Mouse (Mus musculus): Measurements from ENCODE around the gene Sfmbt2. TPM values are rescaled to one million over a fixed set of nuclear protein-coding genes. Genes with fewer than 3 reads are reported as not detected.

The Sfmbt2 gene
- polyA plus RNA-seq (2014; fragmentation: Nextera tagmentation; extraction: Ambion mirVana): 1.8 and 1.9 TPM in 2 replicates

GRCm38 (mm10) chr2:10370176-10370575 is at the start of gene Sfmbt2:
Sfmbt2 (plus strand) TSS chr2:10370510.
- peaks cover 57% of the 10 kb centered on the region for H3K27me3 ChIP-seq (ENCODE audit: control insufficient read depth, insufficient read depth, low read length)
- no peaks in the 10 kb centered on the region for H3K9me3 ChIP-seq (ENCODE audit: control insufficient read depth, low read length)
- WGBS: 0% methylated on average over 10 of the region's 10 CpGs
- DNase-seq (ENCODE audit: low spot score, missing footprints) (no peak), ATAC-seq (ENCODE audit: low FRiP score) (no peak)
- H3K9ac ChIP-seq (ENCODE audit: low read length): no peak within 1 kb of the TSS
- no peak within 1 kb of the TSS for H3K27ac ChIP-seq (ENCODE audit: low read depth, low read length)
- H3K36me3 ChIP-seq (ENCODE audit: control insufficient read depth, insufficient read depth, low read length): no peaks in the 10 kb centered on the region
- H3K4me2 ChIP-seq: no peak within 1 kb of the TSS
- H3K4me3 ChIP-seq (ENCODE audit: low read depth, low read length): no peak within 1 kb of the TSS
- peaks cover 2% of the 10 kb centered on the region; the same call in 1 of the 2 replicates for H3K4me1 ChIP-seq (ENCODE audit: control insufficient read depth, insufficient read depth, low read length)

- H3K36me3 ChIP-seq (ENCODE audit: control insufficient read depth, insufficient read depth, low read length): no peaks in the 10 kb centered on the region
- H3K4me3 ChIP-seq (ENCODE audit: low read depth, low read length): no peak overlapping the region
- DNase-seq (ENCODE audit: low spot score, missing footprints) (peak; percentile 54), ATAC-seq (ENCODE audit: low FRiP score) (no peak)
- H3K4me2 ChIP-seq: no peak overlapping the region
- no peak overlapping the region for H3K9ac ChIP-seq (ENCODE audit: low read length)
- H3K4me1 ChIP-seq (ENCODE audit: control insufficient read depth, insufficient read depth, low read length): no peaks in the 10 kb centered on the region
- no peaks in the 10 kb centered on the region for H3K9me3 ChIP-seq (ENCODE audit: control insufficient read depth, low read length)
- 82% methylated on average over 6 of the region's 6 CpGs for WGBS
- no peak overlapping the region for H3K27ac ChIP-seq (ENCODE audit: low read depth, low read length)
- H3K27me3 ChIP-seq (ENCODE audit: control insufficient read depth, insufficient read depth, low read length): no peaks in the 10 kb centered on the region
Observed at GRCm38 (mm10) chr2:10321093-10321492, 49.2 kb upstream of the Sfmbt2 start.

GRCm38 (mm10) chr2:10323173-10323572 is 47.1 kb upstream of the Sfmbt2 start:
- no peak overlapping the region for H3K27ac ChIP-seq (ENCODE audit: low read depth, low read length)
- no peaks in the 10 kb centered on the region for H3K36me3 ChIP-seq (ENCODE audit: control insufficient read depth, insufficient read depth, low read length)
- peak; percentile 47 for DNase-seq (ENCODE audit: low spot score, missing footprints)
- no peak overlapping the region for H3K4me3 ChIP-seq (ENCODE audit: low read depth, low read length)
- no peak overlapping the region for H3K9ac ChIP-seq (ENCODE audit: low read length)
- no peak for ATAC-seq (ENCODE audit: low FRiP score)
- WGBS: 85% methylated on average over 4 of the region's 4 CpGs
- no peaks in the 10 kb centered on the region for H3K27me3 ChIP-seq (ENCODE audit: control insufficient read depth, insufficient read depth, low read length)
- no peak overlapping the region for H3K4me2 ChIP-seq
- no peaks in the 10 kb centered on the region for H3K9me3 ChIP-seq (ENCODE audit: control insufficient read depth, low read length)
- H3K4me1 ChIP-seq (ENCODE audit: control insufficient read depth, insufficient read depth, low read length): no peaks in the 10 kb centered on the region

- H3K27me3 ChIP-seq (ENCODE audit: control insufficient read depth, insufficient read depth, low read length): no peaks in the 10 kb centered on the region
- 87% methylated on average over 4 of the region's 4 CpGs for WGBS
- H3K36me3 ChIP-seq (ENCODE audit: control insufficient read depth, insufficient read depth, low read length): no peaks in the 10 kb centered on the region
- H3K9me3 ChIP-seq (ENCODE audit: control insufficient read depth, low read length): no peaks in the 10 kb centered on the region
- H3K4me3 ChIP-seq (ENCODE audit: low read depth, low read length): no peak overlapping the region
- H3K9ac ChIP-seq (ENCODE audit: low read length): no peak overlapping the region
- DNase-seq (ENCODE audit: low spot score, missing footprints): no peak
- no peak for ATAC-seq (ENCODE audit: low FRiP score)
- H3K27ac ChIP-seq (ENCODE audit: low read depth, low read length): no peak overlapping the region
- no peak overlapping the region for H3K4me2 ChIP-seq
- H3K4me1 ChIP-seq (ENCODE audit: control insufficient read depth, insufficient read depth, low read length): no peaks in the 10 kb centered on the region
Observed at GRCm38 (mm10) chr2:10324980-10325379, 45.3 kb upstream of the Sfmbt2 start.

- Histone ChIP-seq H3K27me3 (ENCODE audit: control insufficient read depth, insufficient read depth, low read length) (no peaks in the 10 kb centered on the region), H3K9me3 (ENCODE audit: control insufficient read depth, low read length) (no peaks in the 10 kb centered on the region), H3K4me2 (no peak overlapping the region), H3K36me3 (ENCODE audit: control insufficient read depth, insufficient read depth, low read length) (no peaks in the 10 kb centered on the region), H3K4me1 (ENCODE audit: control insufficient read depth, insufficient read depth, low read length) (no peaks in the 10 kb centered on the region), H3K27ac (ENCODE audit: low read depth, low read length) (no peak overlapping the region), H3K4me3 (ENCODE audit: low read depth, low read length) (no peak overlapping the region), H3K9ac (ENCODE audit: low read length) (no peak overlapping the region)
- DNase-seq (ENCODE audit: low spot score, missing footprints) (no peak), ATAC-seq (ENCODE audit: low FRiP score) (no peak)
- WGBS: 87% methylated on average over 5 of the region's 5 CpGs
Observed at GRCm38 (mm10) chr2:10330216-10330615, 40.1 kb upstream of the Sfmbt2 start.

- ATAC-seq (ENCODE audit: low FRiP score) (no peak), DNase-seq (ENCODE audit: low spot score, missing footprints) (no peak)
- no peaks in the 10 kb centered on the region for H3K36me3 ChIP-seq (ENCODE audit: control insufficient read depth, insufficient read depth, low read length)
- no peaks in the 10 kb centered on the region for H3K9me3 ChIP-seq (ENCODE audit: control insufficient read depth, low read length)
- no peak overlapping the region for H3K4me2 ChIP-seq
- WGBS: 6% methylated on average over 6 of the region's 6 CpGs
- no peaks in the 10 kb centered on the region for H3K27me3 ChIP-seq (ENCODE audit: control insufficient read depth, insufficient read depth, low read length)
- H3K9ac ChIP-seq (ENCODE audit: low read length): no peak overlapping the region
- H3K4me3 ChIP-seq (ENCODE audit: low read depth, low read length): no peak overlapping the region
- H3K27ac ChIP-seq (ENCODE audit: low read depth, low read length): no peak overlapping the region
- H3K4me1 ChIP-seq (ENCODE audit: control insufficient read depth, insufficient read depth, low read length): no peaks in the 10 kb centered on the region
Observed at GRCm38 (mm10) chr2:10334299-10334698, 36.0 kb upstream of the Sfmbt2 start.

- Histone ChIP-seq H3K36me3 (ENCODE audit: control insufficient read depth, insufficient read depth, low read length) (no peaks in the 10 kb centered on the region), H3K4me3 (ENCODE audit: low read depth, low read length) (no peak overlapping the region), H3K9me3 (ENCODE audit: control insufficient read depth, low read length) (no peaks in the 10 kb centered on the region), H3K4me2 (no peak overlapping the region), H3K27ac (ENCODE audit: low read depth, low read length) (no peak overlapping the region), H3K4me1 (ENCODE audit: control insufficient read depth, insufficient read depth, low read length) (no peaks in the 10 kb centered on the region), H3K27me3 (ENCODE audit: control insufficient read depth, insufficient read depth, low read length) (no peaks in the 10 kb centered on the region), H3K9ac (ENCODE audit: low read length) (no peak overlapping the region)
- DNase-seq (ENCODE audit: low spot score, missing footprints) (peak; percentile 75), ATAC-seq (ENCODE audit: low FRiP score) (no peak)
- 48% methylated on average over 4 of the region's 4 CpGs for WGBS
Observed at GRCm38 (mm10) chr2:10335037-10335608, 35.2 kb upstream of the Sfmbt2 start.

GRCm38 (mm10) chr2:10340022-10340421 is 30.3 kb upstream of the Sfmbt2 start:
- H3K4me3 ChIP-seq (ENCODE audit: low read depth, low read length): no peak overlapping the region
- no peaks in the 10 kb centered on the region for H3K27me3 ChIP-seq (ENCODE audit: control insufficient read depth, insufficient read depth, low read length)
- no peak overlapping the region for H3K4me2 ChIP-seq
- H3K27ac ChIP-seq (ENCODE audit: low read depth, low read length): no peak overlapping the region
- H3K9me3 ChIP-seq (ENCODE audit: control insufficient read depth, low read length): no peaks in the 10 kb centered on the region
- 93% methylated on average over 1 of the region's 1 CpGs for WGBS
- H3K4me1 ChIP-seq (ENCODE audit: control insufficient read depth, insufficient read depth, low read length): no peaks in the 10 kb centered on the region
- DNase-seq (ENCODE audit: low spot score, missing footprints): no peak
- H3K9ac ChIP-seq (ENCODE audit: low read length): no peak overlapping the region
- no peaks in the 10 kb centered on the region for H3K36me3 ChIP-seq (ENCODE audit: control insufficient read depth, insufficient read depth, low read length)
- ATAC-seq (ENCODE audit: low FRiP score): no peak

- no peak overlapping the region for H3K4me3 ChIP-seq (ENCODE audit: low read depth, low read length)
- H3K4me2 ChIP-seq: no peak overlapping the region
- H3K9me3 ChIP-seq (ENCODE audit: control insufficient read depth, low read length): no peaks in the 10 kb centered on the region
- no peaks in the 10 kb centered on the region for H3K27me3 ChIP-seq (ENCODE audit: control insufficient read depth, insufficient read depth, low read length)
- ATAC-seq (ENCODE audit: low FRiP score) (no peak), DNase-seq (ENCODE audit: low spot score, missing footprints) (peak; percentile 35)
- 92% methylated on average over 5 of the region's 5 CpGs for WGBS
- no peak overlapping the region for H3K27ac ChIP-seq (ENCODE audit: low read depth, low read length)
- H3K9ac ChIP-seq (ENCODE audit: low read length): no peak overlapping the region
- no peaks in the 10 kb centered on the region for H3K4me1 ChIP-seq (ENCODE audit: control insufficient read depth, insufficient read depth, low read length)
- H3K36me3 ChIP-seq (ENCODE audit: control insufficient read depth, insufficient read depth, low read length): no peaks in the 10 kb centered on the region
Observed at GRCm38 (mm10) chr2:10343523-10343922, 26.8 kb upstream of the Sfmbt2 start.
